Mouse (Mus musculus) neutrophil, adult 5-6 weeks (primary cell): ENCODE measurements around the gene Hoxa1. TPM values are rescaled to one million over a fixed set of nuclear protein-coding genes. Genes with fewer than 3 reads are reported as not detected.

ENCODE experiments used
- ATAC-seq: fragments of 151-379, 151-347 bp; 2 replicates; pipeline ENCODE4 v1.8.0; 2017; ENCODE audit warnings: mild to moderate bottlenecking, moderate TSS enrichment; ENCODE audit not compliant: insufficient number of reproducible peaks, poor library complexity, low FRiP score, severe bottlenecking; ENCODE audit errors: extremely low read depth
- total RNA-seq: library from RNA; stranded (forward); fragments of 200-1000 nt; gene quantifications from 2 replicates; pipeline ENCODE4 v1.2.3, GENCODE M21; 2017

Gene Hoxa1
- total RNA-seq, 1 experiment from 2014 or later, result not detected

DNA sequence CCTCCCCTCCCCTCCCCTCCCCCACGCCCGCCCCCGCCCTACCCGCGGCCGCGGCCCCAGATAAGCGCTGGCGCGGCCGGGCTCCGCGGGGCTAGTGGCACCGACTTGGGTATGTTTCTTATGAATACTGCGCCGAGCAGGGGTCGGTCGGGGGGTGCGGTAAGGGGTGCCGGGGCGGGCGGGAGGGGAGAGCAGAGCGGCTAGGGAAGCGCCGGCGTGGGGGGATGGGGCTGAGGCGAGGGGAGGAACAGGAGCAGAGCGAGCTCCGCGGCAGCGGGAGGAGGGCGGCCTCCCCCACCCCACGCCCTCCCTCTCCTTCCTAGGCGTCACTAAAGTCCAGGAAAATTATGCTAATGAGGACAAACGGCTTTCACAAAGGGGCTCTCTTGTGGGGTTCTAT lies 17.7 kb upstream of the Hoxa1 start:
- no peak for ATAC-seq

DNA sequence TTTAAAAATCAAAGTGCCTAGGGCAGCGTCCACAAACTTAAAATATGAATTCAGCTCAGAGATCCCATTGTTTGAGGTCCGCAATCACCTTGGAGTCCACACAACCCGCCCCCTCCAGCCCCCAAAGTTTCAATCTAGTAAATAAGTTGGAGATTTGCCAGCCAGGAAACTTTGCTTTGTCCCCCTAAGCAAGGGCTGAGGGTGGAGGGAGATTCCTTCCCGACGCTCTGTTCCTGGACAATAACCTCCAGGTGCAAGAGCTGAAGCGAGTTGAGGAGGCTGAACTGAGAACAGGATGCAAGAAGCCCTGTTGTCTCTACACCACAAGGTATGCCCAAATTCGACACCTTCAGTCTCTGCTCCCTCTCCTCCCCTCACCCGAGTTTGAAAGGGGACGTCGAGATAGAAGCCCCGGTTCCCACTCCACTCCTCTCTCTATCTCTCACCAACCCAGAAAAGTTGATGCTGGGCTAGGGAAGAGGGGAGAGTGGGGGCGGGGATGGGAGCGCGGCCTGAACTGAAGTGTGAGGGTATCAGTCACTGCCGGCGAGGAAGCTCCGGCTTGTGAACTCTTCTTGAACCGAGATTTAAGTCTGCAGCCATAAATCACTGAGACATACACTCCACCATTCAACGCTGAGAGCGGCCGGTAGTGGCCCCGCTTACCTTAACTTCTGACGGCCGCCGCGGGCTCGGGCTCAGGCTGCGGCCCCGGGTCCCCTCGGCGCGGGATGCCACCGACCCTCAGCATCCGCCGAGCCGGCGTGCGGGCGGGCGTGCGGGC lies 17.0 kb upstream of the Hoxa1 start:
- no peak for ATAC-seq

DNA sequence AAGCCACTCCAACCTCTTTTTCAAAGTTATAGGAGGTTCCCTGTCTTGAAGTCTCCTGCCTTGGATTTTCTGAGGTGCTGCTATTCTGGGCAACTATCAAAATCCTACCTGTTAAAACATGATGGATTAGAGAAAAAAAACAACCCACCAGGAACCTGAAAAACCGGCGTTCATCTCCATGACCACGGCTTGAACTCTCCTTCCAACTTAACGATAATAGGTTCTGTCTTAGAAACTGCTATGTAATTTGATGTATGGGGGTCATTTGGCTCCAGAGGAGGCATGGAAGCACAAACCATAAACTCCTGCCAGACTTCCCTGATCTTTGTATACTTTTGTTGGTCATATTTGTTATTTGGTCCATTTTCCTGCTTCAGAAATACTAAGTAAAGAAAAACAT lies 15.5 kb upstream of the Hoxa1 start:
- ATAC-seq, result no peak

DNA sequence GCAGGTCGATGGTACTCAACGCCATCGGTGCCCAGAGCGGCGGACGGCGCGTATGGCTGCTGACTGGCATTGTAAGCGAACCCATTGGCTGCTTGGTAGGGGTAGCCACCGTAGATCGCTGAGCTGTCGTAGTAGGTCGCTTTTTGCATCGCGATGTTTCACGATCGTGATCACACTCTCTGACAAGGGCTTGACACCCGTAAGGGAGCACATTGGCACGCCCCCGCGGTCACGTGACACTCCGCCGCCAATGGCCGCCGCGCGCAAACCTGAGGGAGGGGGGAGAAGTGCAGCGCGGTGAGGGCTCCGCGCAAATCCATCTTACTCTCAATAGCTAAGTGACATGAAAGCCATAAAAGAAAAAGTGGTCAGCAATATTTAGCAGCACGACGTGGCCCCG lies 14.4 kb upstream of the Hoxa1 start:
- ATAC-seq, result no peak

DNA sequence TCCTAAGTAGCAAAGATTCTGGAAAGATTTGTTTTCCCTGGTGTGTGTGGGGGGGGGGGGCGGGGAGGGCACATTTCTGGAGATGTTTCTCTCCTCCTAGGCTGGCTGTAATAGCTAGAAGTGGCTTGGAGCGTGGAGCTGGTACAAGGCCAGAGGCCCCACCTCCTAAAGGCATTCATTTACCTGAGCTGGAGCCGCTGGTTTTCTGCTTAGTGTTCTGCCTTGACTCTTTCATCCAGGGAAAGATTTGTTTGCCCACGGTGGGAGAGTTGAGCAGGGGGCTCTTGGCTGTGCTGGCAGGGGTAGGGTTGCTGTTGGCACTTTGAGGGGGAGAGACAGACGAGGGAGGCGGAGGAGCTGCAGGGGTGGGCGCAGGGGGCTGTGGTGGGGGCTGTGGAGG lies 13.8 kb upstream of the Hoxa1 start:
- no peak for ATAC-seq

DNA sequence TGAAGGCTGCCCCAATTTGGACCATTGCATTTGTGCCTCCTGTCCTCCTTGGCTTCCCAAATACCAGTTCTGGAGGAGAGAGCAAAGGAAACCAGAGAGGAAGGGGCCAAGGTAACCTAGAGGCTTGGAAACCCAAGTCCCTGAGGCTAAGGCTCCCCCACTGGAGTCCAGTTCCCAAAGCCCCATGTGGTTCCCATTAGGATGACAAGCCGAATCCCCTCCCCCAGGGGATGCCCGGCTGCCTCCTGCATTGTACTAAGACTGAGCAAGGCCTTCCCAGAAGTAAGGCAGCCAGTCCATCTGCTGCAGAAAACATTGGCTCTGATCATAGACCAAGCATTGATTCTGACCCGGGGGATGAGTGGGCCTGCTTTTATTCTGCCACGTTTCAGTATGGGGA lies 13.2 kb upstream of the Hoxa1 start:
- ATAC-seq, result no peak

DNA sequence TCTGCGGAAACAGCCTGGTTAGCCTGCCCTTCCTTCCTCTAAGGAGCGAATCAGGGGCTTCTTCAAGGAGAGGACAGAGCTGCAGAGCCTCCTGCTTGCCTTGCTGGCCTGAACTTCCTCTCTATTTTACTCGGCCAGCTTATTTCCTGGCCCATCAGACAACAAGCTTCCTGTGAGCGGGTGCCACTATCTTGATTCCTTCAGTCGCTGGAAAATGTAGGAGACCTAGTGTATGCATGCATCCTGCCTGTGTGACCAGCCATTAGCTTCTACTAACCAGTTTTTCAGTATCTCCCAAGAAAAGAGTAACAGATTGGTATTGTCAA lies 12.7 kb upstream of the Hoxa1 start:
- no peak for ATAC-seq

DNA sequence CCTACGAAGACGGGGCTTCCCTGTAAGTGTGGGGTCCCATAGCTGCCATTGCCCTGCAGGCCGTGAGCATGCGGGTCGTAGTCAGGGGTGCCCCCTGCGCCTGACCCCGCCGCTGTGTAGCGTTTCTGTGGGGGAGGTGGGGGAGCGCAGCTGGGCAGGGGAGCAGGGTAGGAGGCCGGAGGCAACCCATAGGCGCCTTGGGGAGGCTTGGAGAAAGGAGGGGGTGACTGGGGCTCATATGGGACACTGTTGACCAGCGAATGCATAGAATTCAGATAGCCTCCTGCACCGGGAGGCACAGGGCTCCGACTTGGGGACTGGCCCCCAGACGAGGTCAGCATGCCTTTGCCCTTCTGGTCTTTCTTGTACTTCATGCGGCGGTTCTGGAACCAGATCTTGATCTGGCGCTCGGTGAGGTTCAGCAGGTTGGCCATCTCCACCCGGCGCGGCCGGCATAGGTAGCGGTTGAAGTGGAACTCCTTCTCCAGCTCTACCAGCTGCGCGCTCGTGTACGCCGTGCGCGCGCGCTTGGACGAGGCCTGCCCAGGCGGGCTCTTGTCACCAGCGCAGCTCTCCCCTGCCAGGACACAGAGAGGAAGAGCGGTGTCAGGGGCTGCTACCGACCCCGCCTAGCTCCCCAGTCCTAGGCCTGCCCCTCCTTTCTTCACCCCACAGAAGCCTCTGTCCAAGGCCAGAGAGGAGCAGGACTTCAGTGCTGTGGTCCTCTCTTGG lies 12.2 kb upstream of the Hoxa1 start:
- no peak for ATAC-seq

DNA sequence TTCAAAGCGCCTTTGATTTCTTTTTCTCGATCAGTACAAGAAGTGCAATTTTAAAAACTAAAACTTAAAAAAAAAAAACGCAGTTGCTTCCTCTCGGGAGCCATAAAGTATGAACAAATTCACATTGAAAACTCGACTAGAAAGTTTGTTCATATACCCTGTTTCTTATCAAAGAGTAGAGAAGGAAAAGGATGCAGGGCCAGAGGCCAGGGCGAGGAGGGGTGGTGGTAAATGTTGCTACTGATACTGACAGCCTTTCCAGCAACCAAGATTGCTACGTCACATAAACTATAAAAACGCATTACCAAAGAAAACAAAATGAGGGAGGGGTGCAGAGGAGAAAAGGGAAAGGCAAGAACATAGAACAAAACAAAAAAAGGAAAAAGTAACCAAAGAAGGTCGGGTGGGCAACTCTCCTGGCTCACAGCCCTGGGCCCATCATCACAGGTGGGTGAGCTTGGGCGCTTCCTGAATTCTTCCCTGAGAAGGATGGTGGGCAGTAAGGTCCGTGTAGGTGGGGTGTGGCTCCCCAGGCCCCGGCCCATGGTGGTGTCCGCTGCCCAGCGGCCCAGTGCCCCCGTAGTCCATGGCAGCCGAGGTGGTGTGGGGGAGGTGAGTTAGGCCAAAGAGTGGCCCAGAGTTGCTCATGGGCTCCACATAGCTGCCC lies 11.5 kb upstream of the Hoxa1 start:
- ATAC-seq, result no peak

DNA sequence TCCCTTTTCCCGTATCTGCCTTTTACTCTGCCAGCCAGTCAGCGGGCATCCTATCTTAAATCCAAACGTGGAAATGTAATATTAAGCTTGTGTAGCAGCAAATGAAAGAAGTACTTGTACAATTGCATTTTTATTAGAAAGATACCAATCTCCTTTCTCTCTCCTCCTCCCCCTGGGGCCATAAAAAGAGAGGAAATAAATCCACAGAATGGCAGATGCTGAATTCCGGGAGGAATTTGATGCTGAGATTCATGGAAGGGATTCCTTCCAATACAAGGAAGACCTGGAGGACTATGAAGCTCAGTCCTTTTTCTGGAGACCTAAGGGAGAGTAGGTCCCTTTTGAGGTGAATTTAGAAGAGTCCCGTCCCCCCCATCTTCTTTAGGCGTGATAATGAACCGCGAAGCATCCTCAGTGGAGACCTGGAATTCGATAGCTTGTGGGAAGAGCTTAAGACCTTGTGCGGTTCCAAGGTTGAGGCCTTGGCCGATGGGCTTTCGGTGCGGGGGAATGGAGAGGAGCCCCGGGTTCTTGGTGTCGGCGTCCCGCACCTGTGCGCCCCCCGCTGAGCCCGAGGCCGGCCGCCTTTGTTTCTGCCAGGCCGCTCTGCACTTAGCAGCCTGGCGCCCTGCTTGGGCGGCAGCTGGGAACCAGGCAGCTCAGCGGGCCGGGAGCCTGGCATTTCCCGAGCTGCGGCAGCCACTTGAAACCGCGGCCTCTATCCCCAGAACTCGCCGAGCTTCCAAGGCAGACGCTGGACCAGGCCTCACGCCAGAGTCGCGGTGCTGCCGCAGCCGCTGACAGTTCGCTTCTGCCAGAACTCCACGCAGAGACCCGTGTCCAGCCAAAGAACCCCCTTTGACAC lies 10.3 kb upstream of the Hoxa1 start:
- no peak for ATAC-seq

DNA sequence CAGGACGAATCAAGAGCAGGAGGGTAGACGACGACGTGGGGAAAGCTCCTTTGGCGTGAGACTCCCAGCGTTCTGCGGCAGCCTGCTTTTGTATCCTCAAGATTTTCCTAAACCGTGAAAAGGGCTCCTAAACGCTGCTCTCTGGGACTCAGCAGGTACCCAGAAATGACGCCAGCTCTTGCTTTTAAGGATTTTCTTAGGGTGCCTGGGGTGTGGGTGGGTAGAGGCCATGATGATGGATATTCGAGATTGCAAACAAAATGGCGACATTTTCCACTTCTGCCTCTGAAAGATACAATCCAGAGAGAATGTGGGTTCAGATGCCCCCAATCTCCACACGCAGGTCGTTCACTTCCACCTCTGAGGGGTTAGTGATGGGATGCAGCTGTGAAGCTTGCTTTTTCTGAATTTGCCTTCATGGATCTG lies 9.6 kb upstream of the Hoxa1 start:
- ATAC-seq, result no peak

DNA sequence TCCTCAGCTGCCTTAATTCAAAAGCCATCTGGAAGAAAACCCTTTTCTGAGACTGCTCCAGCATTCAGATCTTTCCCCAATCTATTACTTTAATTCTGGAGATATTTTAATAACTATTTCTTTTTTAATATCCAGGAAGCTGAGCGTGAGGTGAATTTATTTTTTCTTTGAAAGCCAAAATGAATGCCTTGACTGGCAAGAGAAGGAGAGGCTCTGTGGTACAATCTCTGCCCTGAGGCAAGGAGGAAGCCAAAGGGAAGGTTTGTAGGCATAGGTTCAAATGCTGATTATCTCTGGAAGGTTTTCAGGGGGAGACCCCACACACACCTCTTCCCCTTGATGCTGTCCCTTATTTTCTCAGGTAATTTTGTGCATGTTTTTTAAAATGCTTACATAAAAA lies 9.1 kb upstream of the Hoxa1 start:
- no peak for ATAC-seq

DNA sequence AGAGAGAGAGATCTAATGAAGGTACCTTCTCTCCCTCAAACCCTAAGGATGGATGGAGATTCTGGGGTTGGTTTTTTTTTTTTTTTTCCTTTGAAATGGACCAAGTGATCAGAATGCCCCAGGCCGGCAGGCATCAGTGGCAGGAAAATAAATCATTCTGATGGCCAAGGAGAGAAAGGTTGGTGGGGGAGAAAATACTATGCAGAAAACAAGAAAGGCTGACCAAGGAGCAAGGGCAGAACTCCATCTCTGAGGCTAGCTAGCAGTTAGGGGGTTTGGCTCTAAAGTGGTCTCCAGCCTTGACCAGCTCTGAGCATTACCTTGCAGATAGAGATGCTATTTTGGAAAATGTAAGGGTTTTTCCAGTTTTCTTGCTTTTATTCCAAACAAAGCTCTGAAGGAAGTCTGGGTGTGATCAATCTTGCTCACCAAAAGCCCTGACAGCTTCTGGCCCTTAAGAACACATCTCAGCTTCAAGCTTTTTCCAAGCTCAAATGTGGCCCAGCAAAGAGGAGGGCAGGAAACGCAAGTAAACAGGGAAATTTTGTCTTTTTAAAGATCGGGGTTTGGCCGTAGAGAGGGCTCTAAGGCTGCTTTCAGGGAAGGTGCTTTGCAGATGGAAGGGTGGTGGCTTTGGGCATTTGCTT lies 8.4 kb upstream of the Hoxa1 start:
- no peak for ATAC-seq

DNA sequence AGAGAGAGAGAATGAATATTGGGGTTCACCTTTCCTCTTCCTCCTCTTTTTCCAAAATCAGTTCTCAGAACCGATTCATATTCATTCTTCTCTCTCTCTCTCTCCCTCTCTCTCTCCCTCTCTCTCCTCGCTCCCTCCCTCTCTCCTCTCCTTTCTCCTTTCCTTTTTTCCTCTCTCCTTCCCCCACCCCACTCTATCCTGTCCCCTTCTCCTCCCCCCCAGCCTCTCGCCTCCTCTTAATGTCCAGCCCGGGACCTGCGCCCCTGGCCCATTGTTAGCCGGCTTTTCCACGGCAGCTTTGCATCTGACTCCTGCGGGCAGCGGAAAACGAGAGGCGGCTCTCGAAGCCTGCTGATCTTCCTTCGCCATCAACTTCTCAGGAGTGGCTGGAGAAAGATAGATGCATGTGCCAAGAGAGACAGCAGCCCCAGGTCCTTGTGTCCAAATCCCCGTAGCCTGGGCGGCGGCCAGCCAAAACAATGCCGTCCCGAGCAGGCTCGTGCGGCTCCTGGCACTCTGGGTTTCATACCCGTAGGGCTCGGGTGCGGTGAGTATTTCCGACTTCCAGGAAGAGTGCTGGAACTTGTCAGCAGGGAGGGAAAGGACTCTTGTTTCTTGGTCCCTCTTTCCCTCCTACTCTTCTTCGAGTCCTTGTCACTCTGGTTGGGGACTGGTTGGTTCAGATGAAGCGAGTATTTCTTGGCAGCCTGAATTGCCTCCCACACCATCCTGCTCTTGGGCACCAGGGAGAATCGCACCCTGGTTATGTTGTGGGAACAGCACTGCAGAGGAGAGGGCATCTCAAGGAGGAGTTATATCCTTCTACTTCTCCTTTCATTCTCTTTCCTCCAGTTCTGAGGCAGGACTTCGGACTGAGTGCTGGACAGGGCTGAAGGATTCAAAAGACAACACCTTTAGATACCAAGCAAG lies 7.6 kb upstream of the Hoxa1 start:
- ATAC-seq, result no peak

DNA sequence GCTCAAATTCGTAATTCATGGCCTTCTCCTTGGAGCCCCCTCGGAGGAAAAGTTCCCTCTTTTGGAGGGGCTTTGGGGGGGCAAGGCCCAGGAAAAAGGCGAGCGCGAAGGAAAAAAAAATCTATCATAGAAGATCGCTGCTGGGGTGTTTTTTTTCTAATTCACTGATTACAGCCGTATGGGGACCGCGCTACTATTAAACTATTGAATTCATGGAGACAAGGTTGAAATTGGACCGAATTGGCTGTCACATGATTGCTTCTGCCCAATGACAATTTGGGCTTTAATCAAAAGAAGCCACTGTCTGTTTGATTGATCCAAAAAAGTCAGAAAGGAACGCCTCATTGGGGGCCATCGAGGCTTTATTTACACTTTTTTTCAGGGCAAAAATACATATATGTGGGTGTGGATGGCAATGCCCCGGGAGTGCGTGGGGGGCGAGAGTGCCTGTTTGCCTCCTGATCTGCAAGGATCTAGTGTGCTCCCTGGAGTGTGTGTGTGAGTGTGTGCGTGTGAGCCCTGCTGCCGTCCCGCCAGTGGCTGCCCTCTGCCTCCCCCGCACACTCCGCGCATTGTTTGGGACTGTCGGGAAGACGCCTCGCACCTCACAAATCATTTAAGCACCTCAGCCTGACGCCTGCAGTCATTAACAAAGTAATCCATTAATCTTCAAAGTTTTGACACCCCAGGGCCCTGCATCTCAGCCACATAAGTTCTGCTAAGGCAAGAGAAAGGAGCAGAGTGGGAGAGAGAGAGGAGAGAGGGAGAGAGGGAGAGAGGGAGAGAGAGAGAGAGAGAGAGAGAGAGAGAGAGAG lies 6.7 kb upstream of the Hoxa1 start, which contains the start of gene Hoxa2:
TSS of gene Hoxa2 (minus strand) at position 206 of the 815 bp plus-strand sequence.
- no peak for ATAC-seq

DNA sequence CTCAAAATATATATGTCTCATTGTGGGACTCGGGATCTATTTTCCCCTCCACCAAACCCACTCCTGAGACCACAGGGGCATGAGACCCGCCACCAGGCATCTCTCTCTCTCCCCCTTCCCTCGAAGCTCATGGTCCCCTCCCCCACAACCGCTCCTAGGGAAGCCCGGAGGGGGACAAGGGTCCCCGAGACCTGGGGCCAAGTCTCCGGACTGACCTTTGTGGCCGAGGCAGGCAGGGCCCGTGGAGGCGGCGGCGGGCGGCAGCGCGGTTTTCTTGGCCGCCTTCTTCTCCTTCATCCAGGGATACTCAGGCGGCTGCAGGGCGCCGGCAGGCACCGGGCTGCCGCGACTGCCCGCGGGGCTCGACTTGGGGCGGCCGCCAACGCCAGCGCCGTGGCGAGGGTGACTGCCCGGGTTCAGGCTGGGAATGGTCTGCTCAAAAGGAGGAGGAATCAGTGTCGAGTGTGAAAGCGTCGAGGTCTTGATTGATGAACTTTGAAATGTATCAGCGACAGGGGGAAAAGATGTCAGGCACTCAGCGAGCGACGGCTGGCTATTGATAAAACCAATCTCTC lies 6.0 kb upstream of the Hoxa1 start:
- ATAC-seq, result no peak
